Mouse (Mus musculus) telencephalon, adult 2 months (tissue): Measurements from ENCODE around the gene Tsnax.

Source experiments
- DNase-seq: peaks from one replicate; pipeline ENCODE4 v3.0.0-alpha.2; 2011; ENCODE audit warnings: low read depth, low spot score

Gene Tsnax

GRCm38 (mm10) chr8:125012695-125013627, at the start of gene Tsnax:
TSS of gene Tsnax (plus strand) at chr8:125012997.
- peak; percentile 87 for DNase-seq

GRCm38 (mm10) chr8:124963246-124963645, 49.6 kb upstream of the Tsnax start:
- no peak for DNase-seq

- no peak for DNase-seq
Observed at GRCm38 (mm10) chr8:124964966-124965365, 47.8 kb upstream of the Tsnax start.

GRCm38 (mm10) chr8:124970312-124970933, 42.4 kb upstream of the Tsnax start:
- DNase-seq, result no peak

- no peak for DNase-seq
Observed at GRCm38 (mm10) chr8:124973221-124973620, 39.6 kb upstream of the Tsnax start.

- no peak for DNase-seq
Observed at GRCm38 (mm10) chr8:124974254-124974653, 38.5 kb upstream of the Tsnax start.

- DNase-seq, result no peak
Observed at GRCm38 (mm10) chr8:124976211-124976610, 36.6 kb upstream of the Tsnax start.

- DNase-seq, result no peak
Observed at GRCm38 (mm10) chr8:124978026-124978425, 34.8 kb upstream of the Tsnax start.

- DNase-seq, result no peak
Observed at GRCm38 (mm10) chr8:124980036-124980435, 32.8 kb upstream of the Tsnax start.

- no peak for DNase-seq
Observed at GRCm38 (mm10) chr8:124980828-124981227, 32.0 kb upstream of the Tsnax start.

GRCm38 (mm10) chr8:124990923-124991667, 21.7 kb upstream of the Tsnax start:
- no peak for DNase-seq

- DNase-seq, result no peak
Observed at GRCm38 (mm10) chr8:124991668-124991926, 21.2 kb upstream of the Tsnax start.

GRCm38 (mm10) chr8:124995776-124996175, 17.0 kb upstream of the Tsnax start:
- no peak for DNase-seq

GRCm38 (mm10) chr8:125024085-125024484, 11.3 kb downstream of the Tsnax start:
- no peak for DNase-seq

- no peak for DNase-seq
Observed at GRCm38 (mm10) chr8:125027211-125027610, 14.4 kb downstream of the Tsnax start.

- no peak for DNase-seq
Observed at GRCm38 (mm10) chr8:125028841-125029240, 16.0 kb downstream of the Tsnax start.

GRCm38 (mm10) chr8:125031276-125031675, 18.5 kb downstream of the Tsnax start:
- no peak for DNase-seq

GRCm38 (mm10) chr8:125034669-125035068, 21.9 kb downstream of the Tsnax start:
- peak; percentile 13 for DNase-seq

GRCm38 (mm10) chr8:125037081-125037480, 24.3 kb downstream of the Tsnax start:
- no peak for DNase-seq

- DNase-seq, result no peak
Observed at GRCm38 (mm10) chr8:125038731-125039130, 25.9 kb downstream of the Tsnax start.

GRCm38 (mm10) chr8:125040587-125041375, 28.0 kb downstream of the Tsnax start:
- DNase-seq, result no peak

- DNase-seq, result no peak
Observed at GRCm38 (mm10) chr8:125041496-125041895, 28.7 kb downstream of the Tsnax start.
